Mouse (Mus musculus) neutrophil, adult 5-6 weeks (primary cell): ENCODE measurements around the gene Brk1. TPM values are rescaled to one million over a fixed set of nuclear protein-coding genes. Genes with fewer than 3 reads are reported as not detected.

Experiments
- ATAC-seq: fragments of 151-379, 151-347 bp; 2 replicates; pipeline ENCODE4 v1.8.0; 2017; ENCODE audit warnings: mild to moderate bottlenecking, moderate TSS enrichment; ENCODE audit not compliant: insufficient number of reproducible peaks, poor library complexity, low FRiP score, severe bottlenecking; ENCODE audit errors: extremely low read depth
- total RNA-seq: library from RNA; stranded (forward); fragments of 200-1000 nt; gene quantifications from 2 replicates; pipeline ENCODE4 v1.2.3, GENCODE M21; 2017

The Brk1 gene
- total RNA-seq, 1 experiment from 2014 or later = 94.3 TPM

DNA sequence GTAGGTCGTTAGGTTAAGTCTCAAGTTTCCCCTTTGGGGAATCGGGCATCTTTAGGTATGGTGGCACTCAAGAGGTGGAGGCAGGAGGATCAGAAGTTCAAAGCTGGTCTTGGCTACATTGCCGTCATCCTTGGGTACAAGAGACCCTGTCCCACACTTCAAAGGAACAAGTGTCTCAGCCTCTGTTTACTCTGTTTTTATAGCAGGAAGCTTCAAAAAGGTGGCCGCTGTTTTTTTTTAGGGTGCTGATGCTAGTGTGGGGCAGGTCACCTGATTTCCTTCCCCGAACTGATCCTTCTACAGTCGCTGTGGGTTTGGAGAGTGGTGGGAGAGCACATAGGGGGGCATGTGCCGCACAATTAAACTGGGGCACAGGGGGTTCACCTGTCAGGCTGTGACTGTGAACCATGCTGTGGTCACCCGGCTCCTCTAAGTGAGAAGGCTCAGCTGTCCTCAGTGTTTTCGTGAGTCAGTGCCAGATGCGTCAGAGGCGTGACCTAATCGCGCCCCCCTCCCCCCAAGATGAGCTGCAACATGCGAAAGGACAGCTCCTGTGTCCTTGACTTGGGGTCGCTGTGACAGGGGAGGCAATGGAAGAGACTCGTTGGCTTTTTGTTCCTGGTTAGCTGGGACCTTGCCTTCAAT, 50.3 kb downstream of the Brk1 start:
- ATAC-seq = peak; percentile 70

DNA sequence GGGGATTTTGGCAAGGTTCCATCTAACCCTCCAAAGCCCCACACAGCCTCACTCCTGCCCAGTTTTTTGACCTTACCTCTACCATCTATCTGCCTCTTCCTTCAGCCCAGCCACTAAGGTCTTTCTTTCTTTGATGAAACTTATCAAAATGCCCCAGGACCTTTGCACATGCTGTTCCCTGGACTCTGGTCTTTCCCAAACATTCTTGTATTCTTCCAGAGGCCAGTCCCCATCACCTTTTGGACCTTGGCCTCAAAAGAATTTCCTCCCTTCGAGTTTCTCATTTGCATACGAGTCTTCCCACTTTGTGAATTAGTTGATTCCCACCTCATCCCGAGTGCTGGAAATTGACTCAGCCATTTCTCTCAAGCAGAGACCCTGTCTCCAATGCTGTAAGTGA, 50.9 kb downstream of the Brk1 start:
- ATAC-seq = no peak

DNA sequence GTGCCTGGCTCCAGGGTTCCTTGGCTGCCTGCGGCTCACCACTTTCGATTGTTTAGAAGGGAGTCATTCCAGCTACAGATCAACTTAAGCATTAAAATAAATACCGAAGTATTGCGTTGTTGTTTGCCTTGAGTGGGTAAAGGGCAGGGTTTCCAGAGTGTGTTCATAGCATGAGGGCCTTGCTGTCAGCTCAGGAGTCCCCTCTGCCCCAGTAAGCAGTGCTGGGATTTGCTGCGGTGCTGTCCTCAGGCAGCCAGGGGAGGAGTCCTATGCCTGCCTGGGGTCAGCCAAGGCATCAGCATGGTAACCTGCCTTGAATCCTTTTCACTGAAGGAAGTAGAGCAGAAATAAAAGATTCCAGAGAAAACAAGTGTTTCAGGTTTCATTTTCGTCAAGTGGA, 52.3 kb downstream of the Brk1 start:
- ATAC-seq = no peak

DNA sequence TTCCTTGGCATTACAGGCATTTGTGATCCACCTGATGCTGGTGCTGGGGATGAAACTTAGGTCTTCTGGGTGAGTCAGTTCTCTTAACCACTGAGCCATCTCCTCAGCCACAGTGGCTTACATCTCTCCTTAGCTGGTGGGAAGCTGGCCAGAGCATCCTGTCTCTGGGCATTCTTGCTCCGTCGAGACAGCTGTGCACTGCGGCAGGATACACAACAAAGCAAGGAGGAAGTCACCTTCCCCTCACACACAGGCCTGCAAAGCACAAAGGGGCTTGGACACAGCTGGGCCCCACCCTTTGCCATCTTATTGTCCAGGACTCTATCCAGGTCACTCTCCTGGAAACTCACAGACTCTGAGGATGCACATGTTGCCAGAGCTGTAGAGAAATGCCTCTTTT, 53.7 kb downstream of the Brk1 start:
- no peak for ATAC-seq

DNA sequence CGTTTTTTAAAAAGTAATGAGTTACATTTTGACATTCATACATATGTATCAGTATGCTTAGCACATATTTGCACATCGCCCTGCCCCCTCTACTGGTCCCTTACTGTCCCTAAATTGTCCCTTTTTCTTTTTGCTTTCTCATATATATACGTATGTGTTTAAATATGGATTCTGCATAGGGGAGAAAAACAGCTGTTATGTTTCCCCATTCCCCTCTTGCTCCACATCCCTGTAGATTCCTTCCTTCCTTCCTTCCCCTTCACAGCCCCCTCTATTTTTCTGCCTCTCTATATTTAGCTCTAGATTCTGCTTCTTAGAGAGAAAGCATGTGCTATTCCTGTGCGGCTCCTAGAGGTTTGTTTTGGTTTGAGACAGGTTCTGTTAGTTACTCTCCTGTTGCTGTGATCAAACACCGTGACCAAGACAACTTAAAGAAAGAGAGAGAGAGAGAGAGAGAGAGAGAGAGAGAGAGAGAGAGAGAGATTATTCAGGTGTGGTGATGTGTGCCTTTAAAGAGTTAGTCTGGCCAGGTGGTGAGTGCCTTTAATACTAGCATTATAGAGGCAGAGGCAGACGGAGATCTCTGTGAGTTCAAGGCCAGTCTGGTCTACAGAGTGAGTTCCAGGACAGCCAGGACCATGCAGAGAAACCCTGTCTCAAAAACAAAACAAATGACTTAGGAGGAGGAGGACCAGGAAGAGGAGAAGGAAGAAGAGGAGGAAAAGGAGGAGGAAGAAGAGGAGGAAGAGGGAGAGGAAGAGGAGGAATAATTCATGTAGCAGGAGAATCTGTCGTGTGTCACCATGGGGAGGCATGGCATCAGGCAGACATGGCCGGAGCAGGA, 55.3 kb downstream of the Brk1 start:
- no peak for ATAC-seq

DNA sequence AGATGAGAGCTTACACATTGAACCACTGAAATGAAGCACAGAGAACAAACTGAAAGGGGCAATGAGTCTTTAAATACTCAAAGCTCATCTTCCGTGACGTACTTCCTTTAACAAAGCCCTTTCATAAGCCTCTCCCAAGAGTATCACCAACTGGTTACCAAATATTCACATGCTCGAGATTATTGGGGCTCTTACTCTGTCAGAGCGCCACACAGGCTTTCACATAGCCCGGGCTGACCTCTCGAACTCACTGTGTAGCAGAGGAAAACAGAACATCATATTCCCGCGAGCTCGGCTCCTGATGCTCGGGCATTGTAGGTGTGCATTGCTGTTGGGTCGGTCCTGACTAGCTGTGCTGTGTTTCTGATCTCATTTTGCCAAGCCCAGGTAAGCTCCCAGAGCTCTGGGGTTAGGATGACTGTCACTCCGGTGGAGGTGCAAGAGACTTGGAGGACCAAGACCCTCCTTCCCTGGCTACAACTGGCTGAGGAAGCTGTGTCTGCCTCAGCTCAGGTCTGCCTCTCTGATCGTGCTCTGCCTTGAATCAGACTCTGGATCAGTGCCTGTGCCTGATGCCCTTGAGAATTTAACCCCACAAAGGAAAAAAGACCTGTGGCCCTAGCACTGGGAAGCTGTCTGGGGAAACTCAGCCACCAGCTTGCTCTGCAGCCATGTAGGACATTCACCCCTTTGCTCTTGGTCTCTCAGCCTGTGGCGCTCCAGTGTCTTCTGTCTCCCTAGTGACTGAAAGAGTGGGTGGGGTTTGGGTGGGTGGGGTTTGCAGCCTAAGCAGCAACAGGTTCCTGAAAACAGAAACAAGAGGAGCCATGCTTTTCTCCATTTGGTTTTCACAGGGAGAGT, 56.1 kb downstream of the Brk1 start:
- peak; percentile 51 for ATAC-seq

DNA sequence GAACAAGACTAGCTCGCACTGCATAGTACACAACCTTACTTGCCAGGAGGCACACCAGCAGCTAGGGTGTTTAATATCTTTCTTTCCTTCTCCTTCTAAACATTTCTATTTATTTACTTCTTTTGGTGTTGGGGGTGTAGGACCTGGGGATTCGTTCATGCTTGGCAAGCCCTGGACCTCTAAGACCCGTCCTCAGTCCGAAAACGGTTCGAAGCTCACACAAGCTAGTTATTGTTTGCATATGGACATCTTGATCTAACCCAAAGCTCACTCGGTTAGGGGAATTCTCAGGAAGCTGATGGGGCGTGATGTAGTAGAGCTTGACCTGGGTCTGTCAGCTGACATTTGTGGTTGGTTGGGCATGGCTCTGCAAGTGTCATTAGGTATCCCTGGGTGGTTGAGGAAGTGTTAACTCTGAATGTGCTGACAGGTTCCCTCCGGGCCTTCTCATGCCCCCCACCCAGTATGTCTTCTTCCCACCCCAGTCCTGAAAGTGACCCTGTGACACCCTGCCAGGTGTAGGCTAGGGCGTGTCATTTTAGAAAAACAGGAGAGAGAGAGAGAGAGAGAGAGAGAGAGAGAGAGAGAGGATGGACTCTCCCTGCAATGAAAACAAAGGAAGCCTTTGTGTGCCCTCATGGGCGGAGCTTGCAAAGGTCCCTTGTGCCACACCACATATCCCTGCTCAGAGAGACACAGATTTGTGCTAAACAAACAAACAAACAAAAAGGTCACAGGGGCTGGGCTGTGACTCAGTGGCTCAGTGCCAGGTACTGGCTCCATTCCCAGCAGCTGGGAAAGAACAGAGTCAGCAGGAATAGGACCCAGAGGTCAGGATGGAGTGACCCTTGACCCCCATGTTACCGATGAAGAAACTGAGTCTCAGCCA, 57.0 kb downstream of the Brk1 start:
- peak; percentile 62 for ATAC-seq

DNA sequence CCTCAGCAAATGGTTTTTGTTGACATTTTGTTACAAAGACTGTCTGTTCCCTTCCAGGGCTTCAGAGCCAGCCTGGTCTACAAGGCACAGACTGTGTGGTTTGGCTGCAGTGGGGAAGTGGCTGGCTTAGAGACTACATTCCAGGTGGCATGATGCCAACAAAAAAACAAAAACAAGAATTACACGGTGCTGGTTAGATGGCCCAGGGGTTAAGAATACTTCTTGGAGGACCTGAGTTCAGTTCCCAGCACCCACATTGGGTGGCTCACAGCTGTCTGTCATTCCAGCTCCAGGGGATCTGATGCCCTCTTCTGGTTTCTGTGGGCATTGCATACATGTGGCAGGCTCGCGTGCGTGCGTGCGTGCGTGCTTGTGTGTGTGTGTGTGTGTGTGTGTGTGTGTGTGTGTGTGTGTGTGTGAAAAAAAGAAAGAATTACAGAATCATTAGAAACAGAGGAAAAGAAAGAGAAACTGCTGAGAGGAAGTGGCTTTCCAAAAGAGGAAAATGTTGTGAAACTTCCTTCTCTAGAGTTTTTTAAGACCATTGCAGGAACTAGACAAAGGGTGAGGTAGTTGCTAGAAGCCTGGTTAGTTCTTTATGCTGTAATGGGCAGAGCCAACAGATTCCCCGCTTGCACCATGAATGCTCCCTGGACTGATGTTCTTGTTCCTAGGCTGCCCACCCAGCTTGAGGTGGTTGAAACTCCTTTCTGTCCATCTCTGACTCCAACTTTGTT, 58.6 kb downstream of the Brk1 start:
- ATAC-seq = no peak

DNA sequence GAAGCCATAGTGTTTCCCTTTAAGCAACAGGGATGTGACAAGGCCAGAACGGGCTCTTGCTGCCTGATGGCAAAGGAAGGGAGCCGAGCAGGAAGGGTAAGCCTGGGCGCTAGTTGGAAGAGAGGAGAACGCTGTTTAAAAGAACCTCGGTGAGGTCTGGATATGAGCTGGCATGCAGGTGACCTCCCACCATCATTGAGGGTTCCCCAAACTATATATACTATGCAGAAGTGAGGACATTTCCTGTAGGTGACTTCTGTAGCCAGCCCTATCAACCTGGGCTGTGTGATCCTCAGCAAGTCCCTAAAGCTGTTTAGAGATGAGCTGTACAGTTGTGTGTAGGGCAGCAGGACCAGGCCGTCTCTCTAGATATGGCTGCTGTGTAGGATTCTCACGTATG, 59.7 kb downstream of the Brk1 start:
- ATAC-seq = no peak

Other genes starting within 250 kb of the Brk1 start
- gene Tada3, start 226.9 kb upstream of the Brk1 start, total RNA-seq = 27.2 and 31.6 TPM in 2 replicates
- 169 and 173 TPM in 2 replicates for gene Arpc4, start 226.7 kb upstream of the Brk1 start, total RNA-seq
- 29.3 and 38.9 TPM in 2 replicates for gene Ttll3, start 215.5 kb upstream of the Brk1 start, total RNA-seq
- 5.1 and 7.6 TPM in 2 replicates for gene Rpusd3, start 185.4 kb upstream of the Brk1 start, total RNA-seq
- gene Cidec, start 169.0 kb upstream of the Brk1 start, total RNA-seq = not detected in 2 replicates
- gene Jagn1, start 162.2 kb upstream of the Brk1 start, total RNA-seq = 6.2 and 7.7 TPM in 2 replicates
- 0.12 and 0.25 TPM in 2 replicates for gene Il17re, start 146.3 kb upstream of the Brk1 start, total RNA-seq
- gene Il17rc, start 133.3 kb upstream of the Brk1 start, total RNA-seq = not detected in 2 replicates
- gene Creld1, start 121.5 kb upstream of the Brk1 start, total RNA-seq = 8.5 and 9.8 TPM in 2 replicates
- gene Prrt3, start 102.8 kb upstream of the Brk1 start, total RNA-seq = 0.12 TPM in 1 of 2 replicates, not detected in the other
- 27.6 and 38.4 TPM in 2 replicates for gene Emc3, start 73.1 kb upstream of the Brk1 start, total RNA-seq
- 0.86 and 1.4 TPM in 2 replicates for gene Fancd2, start 73.1 kb upstream of the Brk1 start, total RNA-seq
- not detected in 2 replicates for gene Fancd2os, start 4.1 kb upstream of the Brk1 start, total RNA-seq
- gene Vhl, start 19.2 kb downstream of the Brk1 start, total RNA-seq = 14.9 and 17.6 TPM in 2 replicates
- gene Irak2, start 33.7 kb downstream of the Brk1 start, total RNA-seq = 151 and 160 TPM in 2 replicates
- 125 and 154 TPM in 2 replicates for gene Tatdn2, start 92.3 kb downstream of the Brk1 start, total RNA-seq
- gene Ghrl, start 115.1 kb downstream of the Brk1 start, total RNA-seq = 0.74 TPM in 1 of 2 replicates, not detected in the other
- 67.4 and 82.3 TPM in 2 replicates for gene Sec13, start 136.0 kb downstream of the Brk1 start, total RNA-seq